Mouse (Mus musculus) neural tube, embryonic 10.5 days (tissue): Measurements from ENCODE around the gene Xkrx.
"Not testable (repeated sequence)": the region's sequence is repeated elsewhere in the genome, so short reads cannot be mapped to it uniquely, and the experiment has no call there.

Experiments used
- DNase-seq: peaks from one replicate; pipeline ENCODE4 v3.0.0-alpha.2; 2017; ENCODE audit warnings: low spot score; ENCODE audit errors: extremely low spot score

Xkrx gene

GRCm38 (mm10) chrX:134162043-134162720 lies at the start of gene Xkrx:
Gene Xkrx (minus strand): TSS chrX:134162076.
- peak; percentile 15 for DNase-seq

- DNase-seq, result no peak
Measured at GRCm38 (mm10) chrX:134211151-134211642, 49.3 kb upstream of the Xkrx start.

- no peak for DNase-seq
Measured at GRCm38 (mm10) chrX:134208491-134208890, 46.6 kb upstream of the Xkrx start.

- not testable (repeated sequence) for DNase-seq
Measured at GRCm38 (mm10) chrX:134187201-134187600, 25.3 kb upstream of the Xkrx start, which contains the start of gene Arl13a. Gene Arl13a (plus strand): TSS chrX:134187501.

- no peak for DNase-seq
Measured at GRCm38 (mm10) chrX:134174699-134175098, 12.8 kb upstream of the Xkrx start.

- no peak for DNase-seq
Measured at GRCm38 (mm10) chrX:134170584-134170983, 8.7 kb upstream of the Xkrx start.

- no peak for DNase-seq
Measured at GRCm38 (mm10) chrX:134163484-134163883, 1.6 kb upstream of the Xkrx start.

GRCm38 (mm10) chrX:134162826-134163225 lies 950 bp upstream of the Xkrx start:
- DNase-seq, result peak; percentile 12

GRCm38 (mm10) chrX:134160442-134160841 lies 1.4 kb downstream of the Xkrx start:
- no peak for DNase-seq

GRCm38 (mm10) chrX:134158151-134158550 lies 3.7 kb downstream of the Xkrx start:
- DNase-seq, result no peak

GRCm38 (mm10) chrX:134141986-134142385 lies 19.9 kb downstream of the Xkrx start:
- DNase-seq, result no peak

GRCm38 (mm10) chrX:134141551-134141950 lies 20.3 kb downstream of the Xkrx start:
- DNase-seq, result no peak

GRCm38 (mm10) chrX:134140024-134140423 lies 21.9 kb downstream of the Xkrx start:
- no peak for DNase-seq

GRCm38 (mm10) chrX:134133821-134134220 lies 28.1 kb downstream of the Xkrx start:
- no peak for DNase-seq

GRCm38 (mm10) chrX:134132295-134132694 lies 29.6 kb downstream of the Xkrx start:
- peak; percentile 12 for DNase-seq

GRCm38 (mm10) chrX:134128549-134128948 lies 33.3 kb downstream of the Xkrx start:
- DNase-seq, result no peak

- no peak for DNase-seq
Measured at GRCm38 (mm10) chrX:134116417-134116816, 45.5 kb downstream of the Xkrx start.

GRCm38 (mm10) chrX:134111767-134112166 lies 50.1 kb downstream of the Xkrx start:
- DNase-seq, result no peak

GRCm38 (mm10) chrX:134102641-134103040 lies 59.2 kb downstream of the Xkrx start:
- no peak for DNase-seq
